Mouse (Mus musculus) forebrain, postnatal 0 days (tissue): ENCODE data around the gene Jmjd7. TPM values are rescaled to one million over a fixed set of nuclear protein-coding genes. Genes with fewer than 3 reads are reported as not detected.

Source experiments
- ATAC-seq: fragments of 200-750 bp; cut with Nextera tagmentation; 2 replicates; pipeline ENCODE4 v1.8.0; 2017; ENCODE audit warnings: mild to moderate bottlenecking, moderate library complexity
- DNase-seq: peaks from one replicate; pipeline ENCODE4 v3.0.0-alpha.2; 2015
- H3K27ac ChIP-seq: fragments of 300-500 bp; sonication (generic); 2 replicates; pipeline ENCODE4 v1.5.1; 2014; ENCODE audit warnings: low read depth, mild to moderate bottlenecking, antibody characterized with exemption, low read length, moderate library complexity, mixed read lengths
- H3K27me3 ChIP-seq: fragments of 300-500 bp; sonication (generic); 2 replicates; pipeline ENCODE4 v1.6.1; 2014; ENCODE audit warnings: mild to moderate bottlenecking, low read length, mixed read lengths; ENCODE audit not compliant: insufficient read depth
- H3K36me3 ChIP-seq: fragments of 300-500 bp; sonication (generic); 2 replicates; pipeline ENCODE4 v1.6.1; 2014; ENCODE audit warnings: mild to moderate bottlenecking, moderate library complexity; ENCODE audit not compliant: insufficient read depth
- H3K4me1 ChIP-seq: fragments of 300-500 bp; sonication (generic); 2 replicates; pipeline ENCODE4 v1.6.1; 2014; ENCODE audit warnings: antibody characterized with exemption; ENCODE audit not compliant: insufficient read depth
- H3K4me2 ChIP-seq: fragments of 300-500 bp; sonication (generic); 2 replicates; pipeline ENCODE4 v1.6.1; 2014; ENCODE audit warnings: low read depth, mild to moderate bottlenecking, moderate library complexity
- H3K4me3 ChIP-seq: fragments of 300-500 bp; sonication (generic); 2 replicates; pipeline ENCODE4 v1.5.1; 2014; ENCODE audit warnings: low read depth, low read length, mixed read lengths
- H3K9ac ChIP-seq: fragments of 300-500 bp; sonication (generic); 2 replicates; pipeline ENCODE4 v1.6.1; 2014; ENCODE audit warnings: mild to moderate bottlenecking
- H3K9me3 ChIP-seq: fragments of 300-500 bp; sonication (generic); 2 replicates; pipeline ENCODE4 v1.6.1; 2016; ENCODE audit warnings: low read length
- CTCF ChIP-seq: sonication (generic); IDR thresholded peaks from 2 replicates; pipeline ENCODE4 v1.5.1; 2016; ENCODE audit warnings: antibody characterized with exemption, control low read depth, low read depth
- WGBS: fragments of 180-500 bp; shearing (Covaris S2); extraction: QIAGEN DNeasy Blood & Tissue Kit; methylation state at CpG from one replicate; pipeline ENCODE4 v1.1.7; 2014; 5-methylcytosine and 5-hydroxymethylcytosine counted together
- polyA plus RNA-seq: library from polyadenylated mRNA; unstranded; fragments of >200 nt; fragmentation: Nextera tagmentation; extraction: Ambion mirVana; gene quantifications from 2 replicates; pipeline ENCODE4 v1.2.1, GENCODE M21; 2015
- total RNA-seq: library from RNA; depleted of rRNA; stranded (reverse); fragments of >200 nt; gene quantifications from 2 replicates; pipeline ENCODE4 v1.2.3, GENCODE M21; 2014

Gene Jmjd7
- total and polyA plus RNA-seq, 2 experiments from 2014 or later: 14.6 to 16.9 TPM

GRCm38 (mm10) chr2:119988952-119989351 lies 38.3 kb upstream of the Jmjd7 start:
- Histone ChIP-seq H3K9me3 (no peaks in the 10 kb centered on the region), H3K36me3 (no peaks in the 10 kb centered on the region), H3K27me3 (no peaks in the 10 kb centered on the region), H3K4me1 (no peaks in the 10 kb centered on the region), H3K4me2 (no peak overlapping the region), H3K9ac (no peak overlapping the region), H3K4me3 (no peak overlapping the region), H3K27ac (no peak overlapping the region)
- ATAC-seq (no peak), DNase-seq (no peak)
- WGBS: 95% methylated on average over 4 of the region's 4 CpGs
- TF ChIP-seq CTCF: no peak

- Histone ChIP-seq H3K27ac (no peak overlapping the region), H3K4me1 (no peaks in the 10 kb centered on the region), H3K9me3 (no peaks in the 10 kb centered on the region), H3K9ac (no peak overlapping the region), H3K27me3 (no peaks in the 10 kb centered on the region), H3K36me3 (no peaks in the 10 kb centered on the region), H3K4me3 (no peak overlapping the region), H3K4me2 (no peak overlapping the region)
- 85% methylated on average over 6 of the region's 6 CpGs for WGBS
- no peak for ATAC-seq
- TF ChIP-seq CTCF: no peak
- no peak for DNase-seq
Observed at GRCm38 (mm10) chr2:119990881-119991280, 36.4 kb upstream of the Jmjd7 start.

- Histone ChIP-seq H3K36me3 (no peaks in the 10 kb centered on the region), H3K4me3 (no peak overlapping the region), H3K9ac (no peak overlapping the region), H3K4me2 (no peak overlapping the region), H3K27me3 (no peaks in the 10 kb centered on the region), H3K4me1 (no peaks in the 10 kb centered on the region), H3K9me3 (no peaks in the 10 kb centered on the region), H3K27ac (no peak overlapping the region)
- 84% methylated on average over 2 of the region's 2 CpGs for WGBS
- DNase-seq (no peak), ATAC-seq (no peak)
- TF ChIP-seq CTCF: no peak
Observed at GRCm38 (mm10) chr2:119992349-119992748, 34.9 kb upstream of the Jmjd7 start.

GRCm38 (mm10) chr2:119993515-119993914 lies 33.8 kb upstream of the Jmjd7 start:
- Histone ChIP-seq H3K9ac (no peak overlapping the region), H3K36me3 (no peaks in the 10 kb centered on the region; the same call in 1 of the 2 replicates), H3K4me3 (no peak overlapping the region), H3K27me3 (no peaks in the 10 kb centered on the region), H3K4me2 (no peak overlapping the region), H3K9me3 (no peaks in the 10 kb centered on the region), H3K4me1 (no peaks in the 10 kb centered on the region), H3K27ac (no peak overlapping the region)
- DNase-seq (no peak), ATAC-seq (no peak)
- WGBS: 59% methylated on average over 2 of the region's 2 CpGs
- TF ChIP-seq CTCF: no peak

- TF ChIP-seq CTCF: no peak
- WGBS: 89% methylated on average over 6 of the region's 6 CpGs
- H3K4me2 ChIP-seq: no peak overlapping the region
- H3K36me3 ChIP-seq: peaks cover 6% of the 10 kb centered on the region
- no peaks in the 10 kb centered on the region for H3K9me3 ChIP-seq
- ATAC-seq (no peak), DNase-seq (no peak)
- H3K4me3 ChIP-seq: no peak overlapping the region
- H3K9ac ChIP-seq: no peak overlapping the region
- H3K27me3 ChIP-seq: no peaks in the 10 kb centered on the region
- no peaks in the 10 kb centered on the region for H3K4me1 ChIP-seq
- H3K27ac ChIP-seq: peak overlapping the region; percentile 4; the same call in 1 of the 2 replicates
Observed at GRCm38 (mm10) chr2:119994839-119995238, 32.4 kb upstream of the Jmjd7 start.

GRCm38 (mm10) chr2:119995391-119996281 lies 31.6 kb upstream of the Jmjd7 start:
- ATAC-seq (no peak), DNase-seq (no peak)
- no peak for TF ChIP-seq CTCF
- Histone ChIP-seq H3K4me1 (no peaks in the 10 kb centered on the region), H3K9me3 (no peaks in the 10 kb centered on the region), H3K27me3 (no peaks in the 10 kb centered on the region), H3K4me3 (no peak overlapping the region), H3K4me2 (no peak overlapping the region), H3K27ac (peak overlapping the region; percentile 46; the same call in 1 of the 2 replicates), H3K36me3 (peaks cover 6% of the 10 kb centered on the region), H3K9ac (no peak overlapping the region)
- WGBS: 65% methylated on average over 9 of the region's 9 CpGs

- Histone ChIP-seq H3K4me3 (no peak overlapping the region), H3K27me3 (no peaks in the 10 kb centered on the region), H3K36me3 (peaks cover 6% of the 10 kb centered on the region), H3K9me3 (no peaks in the 10 kb centered on the region), H3K9ac (no peak overlapping the region), H3K4me2 (no peak overlapping the region), H3K4me1 (no peaks in the 10 kb centered on the region), H3K27ac (no peak overlapping the region)
- no peak for TF ChIP-seq CTCF
- WGBS: 89% methylated on average over 4 of the region's 4 CpGs
- no peak for DNase-seq
- ATAC-seq: no peak
Observed at GRCm38 (mm10) chr2:119997354-119997753, 29.9 kb upstream of the Jmjd7 start.
